Mouse (Mus musculus): Measurements from ENCODE around the gene Ddx52.

The Ddx52 gene

GRCm38 (mm10) chr11:83941950-83942840 is at the start of gene Ddx52:
TSS of gene Ddx52 (plus strand) at chr11:83942062.
- peak; percentile 90 to 93 for DNase-seq

GRCm38 (mm10) chr11:83893325-83893724 is 48.5 kb upstream of the Ddx52 start:
- DNase-seq, result no peak

- DNase-seq, result no peak
Observed at GRCm38 (mm10) chr11:83896430-83897410, 45.1 kb upstream of the Ddx52 start.

- no peak for DNase-seq
Observed at GRCm38 (mm10) chr11:83897569-83897968, 44.3 kb upstream of the Ddx52 start.

GRCm38 (mm10) chr11:83902812-83903211 is 39.0 kb upstream of the Ddx52 start:
- DNase-seq, result no peak

GRCm38 (mm10) chr11:83905756-83906155 is 36.1 kb upstream of the Ddx52 start:
- DNase-seq, result no peak

GRCm38 (mm10) chr11:83908376-83908775 is 33.5 kb upstream of the Ddx52 start:
- no peak for DNase-seq

GRCm38 (mm10) chr11:83913824-83914311 is 28.0 kb upstream of the Ddx52 start:
- DNase-seq, result no peak

GRCm38 (mm10) chr11:83914501-83914900 is 27.4 kb upstream of the Ddx52 start:
- DNase-seq, result no peak

GRCm38 (mm10) chr11:83922600-83922999 is 19.3 kb upstream of the Ddx52 start:
- DNase-seq, result no peak

- DNase-seq, result peak in 1 of 2 experiments; percentile 4
Observed at GRCm38 (mm10) chr11:83927097-83927496, 14.8 kb upstream of the Ddx52 start.

- DNase-seq, result no peak
Observed at GRCm38 (mm10) chr11:83932506-83933106, 9.3 kb upstream of the Ddx52 start.

GRCm38 (mm10) chr11:83933376-83933775 is 8.5 kb upstream of the Ddx52 start:
- no peak for DNase-seq

- DNase-seq, result peak; percentile 73 to 84
Observed at GRCm38 (mm10) chr11:83935986-83936665, 5.7 kb upstream of the Ddx52 start.

GRCm38 (mm10) chr11:83938556-83938955 is 3.3 kb upstream of the Ddx52 start:
- no peak for DNase-seq

- no peak for DNase-seq
Observed at GRCm38 (mm10) chr11:83956822-83957221, 15.0 kb downstream of the Ddx52 start.

- DNase-seq, result no peak
Observed at GRCm38 (mm10) chr11:83961983-83962382, 20.1 kb downstream of the Ddx52 start.

- peak; percentile 93 to 96 for DNase-seq
Observed at GRCm38 (mm10) chr11:83963991-83964921, 22.4 kb downstream of the Ddx52 start, which contains the start of gene Synrg. TSS of gene Synrg (plus strand) at chr11:83964428.

- DNase-seq, result peak in 1 of 2 experiments; percentile 43
Observed at GRCm38 (mm10) chr11:83967436-83968204, 25.8 kb downstream of the Ddx52 start.

GRCm38 (mm10) chr11:83968205-83968575 is 26.3 kb downstream of the Ddx52 start:
- no peak for DNase-seq

All from cerebellum, postnatal 25 days (tissue).